Mouse (Mus musculus): ENCODE measurements around the gene Slc12a3.

GRCm38 (mm10) chr8:94415218-94415617, 86.2 kb downstream of the Slc12a3 start:
- TF ChIP-seq POLR2A (IDR thresholded peaks at IDR 0.05; ENCODE audit: control insufficient read depth, low read depth, low read length) (no peak), CTCF (IDR thresholded peaks at IDR 0.05; ENCODE audit: control insufficient read depth, insufficient read depth, insufficient replicate concordance, low read depth, low read length) (no peak)

Data from testis, adult 2 months (tissue).